Mouse (Mus musculus): ENCODE results near the gene Map3k7cl. TPM values are rescaled to one million over a fixed set of nuclear protein-coding genes. Genes with fewer than 3 reads are reported as not detected.

The Map3k7cl gene
- total RNA-seq, 1 experiment, result not detected

GRCm38 (mm10) chr16:87579462-87579861 lies 26.3 kb downstream of the Map3k7cl start:
- DNase-seq (ENCODE audit: low read depth, low spot score), result no peak

GRCm38 (mm10) chr16:87582776-87583175 lies 29.6 kb downstream of the Map3k7cl start:
- DNase-seq (ENCODE audit: low read depth, low spot score), result no peak
- no peaks in the 10 kb centered on the region for H3K9me3 ChIP-seq (ENCODE audit: control insufficient read depth, insufficient read depth, low read depth, low read length)
- no peak overlapping the region for H3K4me3 ChIP-seq (ENCODE audit: insufficient read depth in 1 of 2, low read depth in 1 of 2, low read length in 2 of 2, poor library complexity in 1 of 2, severe bottlenecking in 1 of 2)
- no peak overlapping the region for H3K27ac ChIP-seq (ENCODE audit: insufficient read depth, low read depth, low read length, poor library complexity, severe bottlenecking)
- no peak for TF ChIP-seq ZNF384 (IDR thresholded peaks at IDR 0.05; ENCODE audit: low read depth, low read length)
- TF ChIP-seq CHD2 (IDR thresholded peaks at IDR 0.05; ENCODE audit: low read depth, low read length), result no peak
- TF ChIP-seq ZC3H11A (IDR thresholded peaks at IDR 0.05; ENCODE audit: borderline replicate concordance, low read depth, low read length), result no peak
- TF ChIP-seq HCFC1 (IDR thresholded peaks at IDR 0.05; ENCODE audit: borderline replicate concordance, insufficient read depth, low read length), result no peak
- no peak for TF ChIP-seq MAFK (IDR thresholded peaks at IDR 0.05; ENCODE audit: insufficient read depth, low read depth, low read length)
- H3K4me1 ChIP-seq (ENCODE audit: control insufficient read depth in 2 of 2, insufficient read depth in 2 of 2, low read length in 2 of 2, poor library complexity in 1 of 2), result no peaks in the 10 kb centered on the region
- in situ Hi-C loops (cut with MboI; ENCODE audit: low sequenced_read_pairs in 2 of 2, unreplicated experiment in 2 of 2), result no loop called here
- no peaks in the 10 kb centered on the region for H3K36me3 ChIP-seq (ENCODE audit: control insufficient read depth, insufficient read depth, low read length, poor library complexity, severe bottlenecking)
- no peak overlapping the region for H3K9ac ChIP-seq (ENCODE audit: insufficient read depth, low read depth, low read length, poor library complexity, severe bottlenecking)

More at GRCm38 (mm10) chr16:87579462-87579861, 26.3 kb downstream of the Map3k7cl start:
- Histone ChIP-seq H3K9ac (ENCODE audit: insufficient read depth, low read depth, low read length, poor library complexity, severe bottlenecking) (no peak overlapping the region), H3K36me3 (ENCODE audit: control insufficient read depth, insufficient read depth, low read length, poor library complexity, severe bottlenecking) (no peaks in the 10 kb centered on the region; the same call in 1 of the 2 replicates), H3K4me3 (ENCODE audit: insufficient read depth in 1 of 2, low read depth in 1 of 2, low read length in 2 of 2, poor library complexity in 1 of 2, severe bottlenecking in 1 of 2) (no peak overlapping the region), H3K27ac (ENCODE audit: insufficient read depth, low read depth, low read length, poor library complexity, severe bottlenecking) (no peak overlapping the region), H3K9me3 (ENCODE audit: control insufficient read depth, insufficient read depth, low read depth, low read length) (no peaks in the 10 kb centered on the region), H3K4me1 (ENCODE audit: control insufficient read depth in 2 of 2, insufficient read depth in 2 of 2, low read length in 2 of 2, poor library complexity in 1 of 2) (no peaks in the 10 kb centered on the region)
- no peak for TF ChIP-seq MAFK (IDR thresholded peaks at IDR 0.05; ENCODE audit: insufficient read depth, low read depth, low read length)
- no peak for TF ChIP-seq HCFC1 (IDR thresholded peaks at IDR 0.05; ENCODE audit: borderline replicate concordance, insufficient read depth, low read length)
- TF ChIP-seq ZNF384 (IDR thresholded peaks at IDR 0.05; ENCODE audit: low read depth, low read length), result no peak
- TF ChIP-seq ZC3H11A (IDR thresholded peaks at IDR 0.05; ENCODE audit: borderline replicate concordance, low read depth, low read length), result no peak
- no peak for TF ChIP-seq CHD2 (IDR thresholded peaks at IDR 0.05; ENCODE audit: low read depth, low read length)
- in situ Hi-C loops (cut with MboI; ENCODE audit: low sequenced_read_pairs in 2 of 2, unreplicated experiment in 2 of 2), result no loop called here

- Histone ChIP-seq H3K36me3 (ENCODE audit: control insufficient read depth, insufficient read depth, low read length, poor library complexity, severe bottlenecking) (no peaks in the 10 kb centered on the region), H3K9me3 (ENCODE audit: control insufficient read depth, insufficient read depth, low read depth, low read length) (no peaks in the 10 kb centered on the region), H3K27ac (ENCODE audit: insufficient read depth, low read depth, low read length, poor library complexity, severe bottlenecking) (no peak overlapping the region), H3K9ac (ENCODE audit: insufficient read depth, low read depth, low read length, poor library complexity, severe bottlenecking) (no peak overlapping the region), H3K4me1 (ENCODE audit: control insufficient read depth in 2 of 2, insufficient read depth in 2 of 2, low read length in 2 of 2, poor library complexity in 1 of 2) (no peaks in the 10 kb centered on the region), H3K4me3 (ENCODE audit: insufficient read depth in 1 of 2, low read depth in 1 of 2, low read length in 2 of 2, poor library complexity in 1 of 2, severe bottlenecking in 1 of 2) (no peak overlapping the region)
- no peak for TF ChIP-seq ZNF384 (IDR thresholded peaks at IDR 0.05; ENCODE audit: low read depth, low read length)
- TF ChIP-seq CHD2 (IDR thresholded peaks at IDR 0.05; ENCODE audit: low read depth, low read length), result no peak
- TF ChIP-seq MAFK (IDR thresholded peaks at IDR 0.05; ENCODE audit: insufficient read depth, low read depth, low read length), result no peak
- no peak; the same call in 1 of the 2 replicates for TF ChIP-seq ZC3H11A (IDR thresholded peaks at IDR 0.05; ENCODE audit: borderline replicate concordance, low read depth, low read length)
- no peak for TF ChIP-seq HCFC1 (IDR thresholded peaks at IDR 0.05; ENCODE audit: borderline replicate concordance, insufficient read depth, low read length)
- in situ Hi-C loops (cut with MboI; ENCODE audit: low sequenced_read_pairs in 2 of 2, unreplicated experiment in 2 of 2), result no loop called here
- no peak for DNase-seq (ENCODE audit: low read depth, low spot score)
These were observed 31.5 kb downstream of the Map3k7cl start for GRCm38 (mm10) chr16:87584618-87585017.

- no peak overlapping the region for H3K9ac ChIP-seq (ENCODE audit: insufficient read depth, low read depth, low read length, poor library complexity, severe bottlenecking)
- TF ChIP-seq MAFK (IDR thresholded peaks at IDR 0.05; ENCODE audit: insufficient read depth, low read depth, low read length) (no peak), ZC3H11A (IDR thresholded peaks at IDR 0.05; ENCODE audit: borderline replicate concordance, low read depth, low read length) (no peak), ZNF384 (IDR thresholded peaks at IDR 0.05; ENCODE audit: low read depth, low read length) (no peak), CHD2 (IDR thresholded peaks at IDR 0.05; ENCODE audit: low read depth, low read length) (no peak)
- DNase-seq (ENCODE audit: low read depth, low spot score), result no peak
- in situ Hi-C loops (cut with MboI; ENCODE audit: low sequenced_read_pairs in 2 of 2, unreplicated experiment in 2 of 2), result no loop called here
- H3K4me1 ChIP-seq (ENCODE audit: control insufficient read depth in 2 of 2, insufficient read depth in 2 of 2, low read length in 2 of 2, poor library complexity in 1 of 2), result no peaks in the 10 kb centered on the region
- no peak overlapping the region for H3K4me3 ChIP-seq (ENCODE audit: insufficient read depth in 1 of 2, low read depth in 1 of 2, low read length in 2 of 2, poor library complexity in 1 of 2, severe bottlenecking in 1 of 2)
- no peaks in the 10 kb centered on the region for H3K9me3 ChIP-seq (ENCODE audit: control insufficient read depth, insufficient read depth, low read depth, low read length)
- no peak overlapping the region for H3K27ac ChIP-seq (ENCODE audit: insufficient read depth, low read depth, low read length, poor library complexity, severe bottlenecking)
- no peaks in the 10 kb centered on the region for H3K36me3 ChIP-seq (ENCODE audit: control insufficient read depth, insufficient read depth, low read length, poor library complexity, severe bottlenecking)
These were observed 32.6 kb downstream of the Map3k7cl start for GRCm38 (mm10) chr16:87585548-87586262.

Data from ES-E14 (cell line).